ENCODE assay signal across 8 mouse cellular contexts in genomic region chr10:58673278-58674061, GRCm38 (mm10). TPM values are rescaled to one million over a fixed set of nuclear protein-coding genes. Genes with fewer than 3 reads are reported as not detected.
DNase-seq lines count a peak whose midpoint lies in the region; ATAC-seq and TF ChIP-seq lines count a peak whose summit lies in the region.

No protein-coding gene starts in this region.

- CTCF ChIA-PET in Patski (lab: Charles Lee) = interaction anchor here (0.9 to 2.1 kb wide), 14 partner anchors 9 to 321 kb away, joined by 3 to 11 read pairs (median 4); no protein-coding TSS in a partner anchor

- WGBS in forebrain, postnatal 0 days = 8% methylated on average over 15 of the region's 15 CpGs
- WGBS in hindbrain, embryonic 13.5 days = 29% methylated on average over 15 of the region's 15 CpGs

- no peak overlapping the region for H3K27ac ChIP-seq in forebrain, postnatal 0 days (ENCODE audit: low read depth, low read length)
- peak overlapping the region; percentile 58 for H3K27ac ChIP-seq in hindbrain, embryonic 13.5 days

- peak; percentile 80 for TF ChIP-seq CTCF in Patski (IDR thresholded peaks at IDR 0.05)
- peak; percentile 79 for TF ChIP-seq CTCF in forebrain, postnatal 0 days (IDR thresholded peaks at IDR 0.05; ENCODE audit: low read depth)

- peaks cover 16% of the 10 kb centered on the region for H3K27me3 ChIP-seq in Patski
- H3K27me3 ChIP-seq in forebrain, postnatal 0 days (ENCODE audit: insufficient read depth, low read length) = no peaks in the 10 kb centered on the region
- H3K27me3 ChIP-seq in hindbrain, embryonic 13.5 days = peaks cover 12% of the 10 kb centered on the region

- in situ Hi-C loops in Patski (cut with MboI; ENCODE audit: low pct_unique_long_range_greater_than_20kb) = no loop called here

- peaks cover 4% of the 10 kb centered on the region; the same call in 1 of the 2 replicates for H3K4me1 ChIP-seq in forebrain, postnatal 0 days (ENCODE audit: insufficient read depth)
- peaks cover 19% of the 10 kb centered on the region for H3K4me1 ChIP-seq in hindbrain, embryonic 13.5 days (replicated peaks)

- POLR2A ChIA-PET in Patski (lab: Charles Lee) = no interaction called here

- peak overlapping the region; percentile 44 for H3K4me2 ChIP-seq in forebrain, postnatal 0 days (ENCODE audit: low read depth)
- H3K4me2 ChIP-seq in hindbrain, embryonic 13.5 days = peak overlapping the region; percentile 14

- no peak overlapping the region for H3K9ac ChIP-seq in forebrain, postnatal 0 days
- no peak overlapping the region for H3K9ac ChIP-seq in hindbrain, embryonic 13.5 days

- no peak for ATAC-seq in Patski
- ATAC-seq in forebrain, postnatal 0 days = peak; percentile 79
- peak; percentile 81 for ATAC-seq in hindbrain, embryonic 13.5 days (ENCODE audit: low FRiP score)
- ATAC-seq in megakaryocyte, adult 5-6 weeks (ENCODE audit: poor library complexity, severe bottlenecking) = peak; percentile 69

- H3K9me3 ChIP-seq in forebrain, postnatal 0 days (ENCODE audit: low read length) = no peaks in the 10 kb centered on the region
- no peaks in the 10 kb centered on the region for H3K9me3 ChIP-seq in hindbrain, embryonic 13.5 days

- peak overlapping the region; percentile 16; the same call in 1 of the 2 replicates for H3K4me3 ChIP-seq in forebrain, postnatal 0 days (ENCODE audit: low read depth, low read length)
- no peak overlapping the region for H3K4me3 ChIP-seq in hindbrain, embryonic 13.5 days

- DNase-seq in Patski (ENCODE audit: low read depth, low spot score) = no peak
- peak; percentile 71 to 74 for DNase-seq in cerebellum, adult 18-20 months
- peak; percentile 85 for DNase-seq in forebrain, postnatal 0 days
- peak; percentile 59 to 92 for DNase-seq in layer of hippocampus, postnatal 25 days (ENCODE audit: extremely low spot score in 1 of 2, low spot score in 1 of 2)
- peak; percentile 59 to 68 for DNase-seq in right cerebral cortex, postnatal 36 days (ENCODE audit: low spot score in 2 of 2)
- peak; percentile 9 for DNase-seq in yolk sac, embryonic 10.5 days (ENCODE audit: low spot score)

- no peaks in the 10 kb centered on the region for H3K36me3 ChIP-seq in forebrain, postnatal 0 days (ENCODE audit: insufficient read depth)
- H3K36me3 ChIP-seq in hindbrain, embryonic 13.5 days = no peaks in the 10 kb centered on the region

RNA-seq across cellular contexts. Expression of gene Edar, which starts 2.0 kb away (rescaled TPM):
- 0.45 TPM for polyA plus RNA-seq in Patski (2021)
- total RNA-seq in forebrain, postnatal 0 days (2014; rRNA removed) = 0.54 and 0.90 TPM in 2 replicates
- 0.38 and 0.40 TPM in 2 replicates for polyA plus RNA-seq in forebrain, postnatal 0 days (2015; fragmentation: Nextera tagmentation; extraction: Ambion mirVana)
- polyA plus RNA-seq in hindbrain, embryonic 13.5 days (2015; fragmentation: Nextera tagmentation; extraction: Ambion mirVana) = 0.16 and 0.21 TPM in 2 replicates
- under 1 TPM; 0.21 to 0.25 TPM for total RNA-seq in layer of hippocampus, postnatal 25 days (2021)
- total RNA-seq in megakaryocyte, adult 5-6 weeks (2015) = not detected in 2 replicates
- 0.04 TPM in 1 of 2 replicates, not detected in the other for total RNA-seq in megakaryocyte, adult 5-6 weeks (2017)

RNA-seq across cellular contexts. Expression of gene Gm17542, which starts 44.5 kb away (rescaled TPM):
- polyA plus RNA-seq in Patski (2021) = not detected
- not detected in 2 replicates for total RNA-seq in forebrain, postnatal 0 days (2014; rRNA removed)
- not detected in 2 replicates for polyA plus RNA-seq in forebrain, postnatal 0 days (2015; fragmentation: Nextera tagmentation; extraction: Ambion mirVana)
- polyA plus RNA-seq in hindbrain, embryonic 13.5 days (2015; fragmentation: Nextera tagmentation; extraction: Ambion mirVana) = not detected in 2 replicates
- total RNA-seq in layer of hippocampus, postnatal 25 days (2021) = not detected
- not detected in 2 replicates for total RNA-seq in megakaryocyte, adult 5-6 weeks (2015)
- total RNA-seq in megakaryocyte, adult 5-6 weeks (2017) = not detected in 2 replicates
